Mouse (Mus musculus): ENCODE results near the gene Syf2. TPM values are rescaled to one million over a fixed set of nuclear protein-coding genes. Genes with fewer than 3 reads are reported as not detected.
A peak's percentile ranks its signal among the peaks of the same experiment; 100 is the strongest.

Syf2 gene
- polyA plus RNA-seq, 1 experiment, result 24.3 TPM

GRCm38 (mm10) chr4:134923258-134924018 is 7.3 kb upstream of the Syf2 start, which contains the start of gene Rsrp1:
Rsrp1 (plus strand) TSS chr4:134923592.
- Histone ChIP-seq H3K27ac (ENCODE audit: control insufficient read depth, insufficient read depth, low read depth, low read length) (peak within 1 kb of the TSS; percentile 98), H3K36me3 (ENCODE audit: control insufficient read depth, insufficient read depth, low read length) (peaks cover 8% of the 10 kb centered on the region), H3K4me1 (ENCODE audit: control insufficient read depth, insufficient read depth, low read length) (peaks cover 10% of the 10 kb centered on the region), H3K4me3 (ENCODE audit: control insufficient read depth, low read depth, low read length) (peak within 1 kb of the TSS; percentile 94), H3K27me3 (ENCODE audit: control insufficient read depth, insufficient read depth, low read length) (no peaks in the 10 kb centered on the region)
- TF ChIP-seq CTCF (IDR thresholded peaks at IDR 0.05; ENCODE audit: control insufficient read depth, insufficient read depth, insufficient replicate concordance, low read depth, low read length) (0 out of 2 replicates have a peak, but pooled peaks have one; percentile 2), POLR2A (IDR thresholded peaks at IDR 0.05; ENCODE audit: control insufficient read depth, low read depth, low read length) (peak; percentile 100)

- TF ChIP-seq POLR2A (IDR thresholded peaks at IDR 0.05; ENCODE audit: control insufficient read depth, low read depth, low read length), result no peak; the same call in 1 of the 2 replicates
- no peak for TF ChIP-seq CTCF (IDR thresholded peaks at IDR 0.05; ENCODE audit: control insufficient read depth, insufficient read depth, insufficient replicate concordance, low read depth, low read length)
- H3K4me1 ChIP-seq (ENCODE audit: control insufficient read depth, insufficient read depth, low read length), result peaks cover 8% of the 10 kb centered on the region
- peak overlapping the region; percentile 94 for H3K4me3 ChIP-seq (ENCODE audit: control insufficient read depth, low read depth, low read length)
- peaks cover 8% of the 10 kb centered on the region for H3K36me3 ChIP-seq (ENCODE audit: control insufficient read depth, insufficient read depth, low read length)
- no peaks in the 10 kb centered on the region for H3K27me3 ChIP-seq (ENCODE audit: control insufficient read depth, insufficient read depth, low read length)
- H3K27ac ChIP-seq (ENCODE audit: control insufficient read depth, insufficient read depth, low read depth, low read length), result peak overlapping the region; percentile 97
Observed at GRCm38 (mm10) chr4:134924019-134924741, 6.5 kb upstream of the Syf2 start.

GRCm38 (mm10) chr4:134925206-134925605 is 5.5 kb upstream of the Syf2 start:
- Histone ChIP-seq H3K36me3 (ENCODE audit: control insufficient read depth, insufficient read depth, low read length) (peaks cover 8% of the 10 kb centered on the region), H3K4me1 (ENCODE audit: control insufficient read depth, insufficient read depth, low read length) (peaks cover 6% of the 10 kb centered on the region), H3K27me3 (ENCODE audit: control insufficient read depth, insufficient read depth, low read length) (no peaks in the 10 kb centered on the region), H3K27ac (ENCODE audit: control insufficient read depth, insufficient read depth, low read depth, low read length) (no peak overlapping the region), H3K4me3 (ENCODE audit: control insufficient read depth, low read depth, low read length) (peak overlapping the region; percentile 66)
- TF ChIP-seq POLR2A (IDR thresholded peaks at IDR 0.05; ENCODE audit: control insufficient read depth, low read depth, low read length) (no peak), CTCF (IDR thresholded peaks at IDR 0.05; ENCODE audit: control insufficient read depth, insufficient read depth, insufficient replicate concordance, low read depth, low read length) (no peak)

GRCm38 (mm10) chr4:134927815-134928463 is 2.8 kb upstream of the Syf2 start:
- H3K4me3 ChIP-seq (ENCODE audit: control insufficient read depth, low read depth, low read length), result no peak overlapping the region
- no peaks in the 10 kb centered on the region for H3K27me3 ChIP-seq (ENCODE audit: control insufficient read depth, insufficient read depth, low read length)
- no peak overlapping the region for H3K27ac ChIP-seq (ENCODE audit: control insufficient read depth, insufficient read depth, low read depth, low read length)
- TF ChIP-seq CTCF (IDR thresholded peaks at IDR 0.05; ENCODE audit: control insufficient read depth, insufficient read depth, insufficient replicate concordance, low read depth, low read length), result no peak
- no peak for TF ChIP-seq POLR2A (IDR thresholded peaks at IDR 0.05; ENCODE audit: control insufficient read depth, low read depth, low read length)
- H3K4me1 ChIP-seq (ENCODE audit: control insufficient read depth, insufficient read depth, low read length), result no peaks in the 10 kb centered on the region
- peaks cover 8% of the 10 kb centered on the region for H3K36me3 ChIP-seq (ENCODE audit: control insufficient read depth, insufficient read depth, low read length)

- TF ChIP-seq CTCF (IDR thresholded peaks at IDR 0.05; ENCODE audit: control insufficient read depth, insufficient read depth, insufficient replicate concordance, low read depth, low read length) (no peak), POLR2A (IDR thresholded peaks at IDR 0.05; ENCODE audit: control insufficient read depth, low read depth, low read length) (no peak; the same call in 1 of the 2 replicates)
- Histone ChIP-seq H3K36me3 (ENCODE audit: control insufficient read depth, insufficient read depth, low read length) (peaks cover 8% of the 10 kb centered on the region), H3K4me3 (ENCODE audit: control insufficient read depth, low read depth, low read length) (no peak overlapping the region), H3K27me3 (ENCODE audit: control insufficient read depth, insufficient read depth, low read length) (no peaks in the 10 kb centered on the region), H3K27ac (ENCODE audit: control insufficient read depth, insufficient read depth, low read depth, low read length) (no peak overlapping the region), H3K4me1 (ENCODE audit: control insufficient read depth, insufficient read depth, low read length) (no peaks in the 10 kb centered on the region)
Observed at GRCm38 (mm10) chr4:134928464-134928836, 2.2 kb upstream of the Syf2 start.

GRCm38 (mm10) chr4:134929536-134929935 is 1.2 kb upstream of the Syf2 start:
- no peak for TF ChIP-seq POLR2A (IDR thresholded peaks at IDR 0.05; ENCODE audit: control insufficient read depth, low read depth, low read length)
- TF ChIP-seq CTCF (IDR thresholded peaks at IDR 0.05; ENCODE audit: control insufficient read depth, insufficient read depth, insufficient replicate concordance, low read depth, low read length), result no peak
- H3K4me1 ChIP-seq (ENCODE audit: control insufficient read depth, insufficient read depth, low read length), result no peaks in the 10 kb centered on the region
- no peak overlapping the region for H3K27ac ChIP-seq (ENCODE audit: control insufficient read depth, insufficient read depth, low read depth, low read length)
- peaks cover 5% of the 10 kb centered on the region for H3K36me3 ChIP-seq (ENCODE audit: control insufficient read depth, insufficient read depth, low read length)
- no peaks in the 10 kb centered on the region for H3K27me3 ChIP-seq (ENCODE audit: control insufficient read depth, insufficient read depth, low read length)
- H3K4me3 ChIP-seq (ENCODE audit: control insufficient read depth, low read depth, low read length), result no peak overlapping the region

- Histone ChIP-seq H3K27me3 (ENCODE audit: control insufficient read depth, insufficient read depth, low read length) (no peaks in the 10 kb centered on the region), H3K4me3 (ENCODE audit: control insufficient read depth, low read depth, low read length) (peak overlapping the region; percentile 97), H3K27ac (ENCODE audit: control insufficient read depth, insufficient read depth, low read depth, low read length) (no peak overlapping the region), H3K4me1 (ENCODE audit: control insufficient read depth, insufficient read depth, low read length) (no peaks in the 10 kb centered on the region), H3K36me3 (ENCODE audit: control insufficient read depth, insufficient read depth, low read length) (peaks cover 5% of the 10 kb centered on the region)
- TF ChIP-seq POLR2A (IDR thresholded peaks at IDR 0.05; ENCODE audit: control insufficient read depth, low read depth, low read length) (no peak), CTCF (IDR thresholded peaks at IDR 0.05; ENCODE audit: control insufficient read depth, insufficient read depth, insufficient replicate concordance, low read depth, low read length) (no peak)
Observed at GRCm38 (mm10) chr4:134930190-134930589, 508 bp upstream of the Syf2 start.
